Mouse (Mus musculus): ENCODE results near the gene Narfl.

The Narfl gene

GRCm38 (mm10) chr17:25831451-25832281, 58.1 kb downstream of the Narfl start:
- no peak for DNase-seq

GRCm38 (mm10) chr17:25832436-25833290, 59.1 kb downstream of the Narfl start:
- DNase-seq = peak; percentile 100

All from embryo, embryonic 11 days (tissue).